ENCODE assay signal across 29 mouse cellular contexts in the genomic region with DNA sequence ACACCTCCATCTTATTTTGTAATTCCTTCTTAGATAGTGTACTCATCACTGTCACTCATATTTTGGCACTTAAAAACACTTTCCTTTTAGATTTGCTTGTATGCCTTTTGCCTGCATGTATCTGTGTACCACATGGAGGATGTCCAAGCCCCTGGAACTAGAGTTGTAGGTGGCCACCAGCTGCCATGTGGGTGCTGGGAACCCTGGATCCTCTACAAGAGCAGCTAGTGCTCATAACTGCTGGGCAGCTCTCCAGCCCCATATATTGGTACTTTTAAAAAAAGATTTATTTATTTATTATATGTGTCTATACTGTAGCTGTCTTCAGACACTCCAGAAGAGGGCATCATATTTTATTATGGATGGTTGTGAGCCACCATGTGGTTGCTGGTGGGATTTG. TPM values are rescaled to one million over a fixed set of nuclear protein-coding genes. Genes with fewer than 3 reads are reported as not detected.
DNase-seq lines count a peak whose midpoint lies in the region; ATAC-seq and TF ChIP-seq lines count a peak whose summit lies in the region.
"Had no signal": no experiment of that assay in that cellular context is flagged by ENCODE, and none has a peak within 500 bp of the region (broad histone marks: within the 10 kb centered on the region; RNA-seq: fewer than 3 reads in every experiment).

No protein-coding gene starts in this region.

- H3K4me1 ChIP-seq in lung, postnatal 0 days (ENCODE audit: insufficient read depth, low read depth, low read length), result no peaks in the 10 kb centered on the region
- H3K4me1 ChIP-seq: embryonic facial prominence, embryonic 12.5 days; heart, embryonic 12.5 days; hindbrain, embryonic 10.5 days; limb, embryonic 10.5 days; liver, embryonic 15.5 days; midbrain, embryonic 15.5 days; neural tube, embryonic 12.5 days had no signal

- H3K9me3 ChIP-seq in lung, postnatal 0 days (ENCODE audit: low read length), result no peaks in the 10 kb centered on the region
- H3K9me3 ChIP-seq: embryonic facial prominence, embryonic 12.5 days; G1E; heart, embryonic 12.5 days; hindbrain, embryonic 10.5 days; kidney, embryonic 15.5 days; limb, embryonic 10.5 days; liver, embryonic 15.5 days; lung, embryonic 15.5 days; midbrain, embryonic 15.5 days; neural tube, embryonic 12.5 days had no signal

- 0 out of 2 replicates have a peak, but pooled peaks have one; percentile 1 for TF ChIP-seq CTCF in lung, postnatal 0 days (IDR thresholded peaks at IDR 0.05)

- peaks cover 18% of the 10 kb centered on the region; the same call in 1 of the 2 replicates for H3K36me3 ChIP-seq in lung, postnatal 0 days (ENCODE audit: insufficient read depth, low read length)

- DNase-seq in layer of hippocampus, adult 11-12 months (ENCODE audit: low spot score), result peak; percentile 25
- no peak for DNase-seq in layer of hippocampus, adult 9-10 months (ENCODE audit: low spot score)
- DNase-seq in lung, postnatal 0 days (ENCODE audit: low spot score), result no peak
- DNase-seq in lung, postnatal 25 days (ENCODE audit: low spot score), result no peak
- peak; percentile 43 to 53 for DNase-seq in left cerebral cortex, postnatal 14 days (ENCODE audit: low spot score in 2 of 2)
- no peak for DNase-seq in cerebellum, postnatal 4 days (ENCODE audit: low spot score in 2 of 2)
- no peak for DNase-seq in adrenal gland, adult 8-10 months
- DNase-seq: adrenal gland, adult 2 months; cerebellum, adult 18-20 months; cerebellum, postnatal 14 days; gastrocnemius, postnatal 25 days; heart, adult 18-20 months; heart, postnatal 10 days; kidney, adult 11 months; kidney, postnatal 4 days; liver had no signal

- no peak overlapping the region for H3K9ac ChIP-seq in lung, postnatal 0 days (replicated peaks; ENCODE audit: low read depth)
- H3K9ac ChIP-seq: embryonic facial prominence, embryonic 12.5 days; heart, embryonic 12.5 days; kidney, embryonic 15.5 days; liver, embryonic 15.5 days; lung, embryonic 15.5 days; midbrain, embryonic 15.5 days; neural tube, embryonic 12.5 days had no signal

- no peak overlapping the region for H3K4me2 ChIP-seq in lung, postnatal 0 days (replicated peaks; ENCODE audit: low read depth, low read length)
- H3K4me2 ChIP-seq: embryonic facial prominence, embryonic 12.5 days; heart, embryonic 12.5 days; kidney, embryonic 15.5 days; liver, embryonic 15.5 days; lung, embryonic 15.5 days; midbrain, embryonic 15.5 days; neural tube, embryonic 12.5 days had no signal

- H3K27ac ChIP-seq in lung, postnatal 0 days (ENCODE audit: low read length), result no peak overlapping the region
- H3K27ac ChIP-seq: embryonic facial prominence, embryonic 12.5 days; hindbrain, embryonic 10.5 days; kidney, embryonic 15.5 days; limb, embryonic 10.5 days; liver, embryonic 15.5 days; lung, embryonic 15.5 days; macrophage; midbrain, embryonic 15.5 days; neural tube, embryonic 12.5 days had no signal

- no peak for TF ChIP-seq EP300 in lung, postnatal 0 days (IDR thresholded peaks at IDR 0.05)

- intact Hi-C loops in left cerebral cortex, postnatal 14 days (cut with DNase I), result no loop called here

- no peak for ATAC-seq in lung, postnatal 0 days
- ATAC-seq: midbrain, embryonic 15.5 days; Patski had no signal

- no peak overlapping the region for H3K4me3 ChIP-seq in lung, postnatal 0 days (ENCODE audit: low read depth, low read length)
- H3K4me3 ChIP-seq: embryonic facial prominence, embryonic 12.5 days; heart, embryonic 12.5 days; hindbrain, embryonic 10.5 days; kidney, embryonic 15.5 days; limb, embryonic 10.5 days; liver, embryonic 15.5 days; lung, embryonic 15.5 days; midbrain, embryonic 15.5 days; neural tube, embryonic 12.5 days had no signal

- no peaks in the 10 kb centered on the region for H3K27me3 ChIP-seq in lung, postnatal 0 days (replicated peaks; ENCODE audit: insufficient read depth, low read length)
- H3K27me3 ChIP-seq: CH12.LX; embryonic facial prominence, embryonic 12.5 days; heart, embryonic 12.5 days; kidney, embryonic 15.5 days; liver, embryonic 15.5 days; lung, embryonic 15.5 days; midbrain, embryonic 15.5 days; neural tube, embryonic 12.5 days; Patski had no signal

RNA-seq across cellular contexts. Expression of a gene that starts 37.1 kb away (rescaled TPM):
- 190 and 211 TPM in 2 replicates for polyA plus RNA-seq in lung, postnatal 0 days (2015; fragmentation: Nextera tagmentation; extraction: Ambion mirVana)
- 100 to 1,000 TPM; 304 to 310 TPM for total RNA-seq in left cerebral cortex, postnatal 14 days (2021)
- total RNA-seq in adrenal gland, adult 8-10 months (2022), result 100 to 1,000 TPM; 131 to 142 (median 137) TPM

Comparison
In these comparisons a context has a peak if more than half of its experiments do, and no peak if none do; other contexts are left out.
1. DNase-seq: peak in layer of hippocampus, adult 11-12 months (single experiment) and left cerebral cortex, postnatal 14 days (2 of 2); none in layer of hippocampus, adult 9-10 months (single experiment), lung, postnatal 0 days (single experiment), lung, postnatal 25 days (single experiment), cerebellum, postnatal 4 days (0 of 2) and adrenal gland, adult 8-10 months (single experiment).